Mouse (Mus musculus): ENCODE measurements at regions not wholly inside any gene's neighbourhood (a gene's known extent, or its start where the extent isn't known, plus 50 kb on each side); places are given as distances from the start of the nearest gene placed in this dataset.

DNA sequence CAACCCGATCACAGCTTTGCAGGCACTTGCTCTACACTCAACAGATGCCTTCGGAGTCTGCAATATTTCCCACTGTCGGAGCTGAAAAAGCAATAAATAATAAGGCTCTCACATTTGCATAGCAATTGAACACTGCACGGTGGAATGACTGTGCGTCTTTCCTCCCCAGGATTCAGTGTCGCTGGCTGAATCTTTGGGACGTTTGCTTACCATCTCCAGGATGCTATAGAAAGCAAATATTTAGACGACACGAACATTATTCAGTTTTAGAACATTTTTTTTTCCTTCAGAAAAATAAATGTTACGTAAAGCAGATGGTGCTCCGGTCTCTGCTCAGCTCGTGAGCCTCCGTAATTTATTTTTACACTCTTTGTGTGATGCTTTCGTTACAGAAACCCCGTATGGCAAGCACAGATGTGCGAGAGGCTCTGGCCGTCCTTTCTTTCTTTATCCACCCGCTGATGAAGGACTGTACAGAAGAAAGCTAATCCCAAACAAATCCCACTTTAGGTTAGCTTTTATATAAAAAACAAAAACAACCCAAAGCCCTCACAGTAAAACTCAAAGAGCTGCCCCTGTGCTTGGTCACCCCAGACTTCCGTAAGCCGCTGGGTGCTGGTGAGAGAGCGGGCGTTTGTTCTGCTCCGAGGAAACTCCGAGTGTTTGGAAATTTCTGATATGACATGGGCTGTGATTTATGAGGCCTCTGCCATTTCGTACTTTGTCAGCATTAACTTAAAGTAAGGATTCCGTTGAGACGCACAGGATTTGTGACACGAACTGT is 464.3 kb downstream of the Ajap1 start:
- DNase-seq: no peak

DNA sequence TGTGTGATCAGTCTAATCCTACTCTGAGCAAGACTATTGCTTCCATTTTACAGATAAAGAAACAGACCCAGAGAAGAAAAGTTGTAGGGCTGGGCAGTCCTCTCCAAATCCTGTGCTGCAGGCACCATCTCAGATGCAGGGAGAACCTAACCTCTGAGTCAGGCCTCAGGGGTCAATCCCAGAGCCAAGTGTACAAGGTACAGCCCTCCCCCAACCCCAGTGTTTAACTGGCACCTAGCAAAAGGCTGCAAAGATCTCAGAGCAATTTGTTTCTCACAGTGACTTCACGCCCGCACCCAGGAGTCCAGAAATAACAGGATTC is 464.8 kb downstream of the Ajap1 start:
- DNase-seq: no peak

DNA sequence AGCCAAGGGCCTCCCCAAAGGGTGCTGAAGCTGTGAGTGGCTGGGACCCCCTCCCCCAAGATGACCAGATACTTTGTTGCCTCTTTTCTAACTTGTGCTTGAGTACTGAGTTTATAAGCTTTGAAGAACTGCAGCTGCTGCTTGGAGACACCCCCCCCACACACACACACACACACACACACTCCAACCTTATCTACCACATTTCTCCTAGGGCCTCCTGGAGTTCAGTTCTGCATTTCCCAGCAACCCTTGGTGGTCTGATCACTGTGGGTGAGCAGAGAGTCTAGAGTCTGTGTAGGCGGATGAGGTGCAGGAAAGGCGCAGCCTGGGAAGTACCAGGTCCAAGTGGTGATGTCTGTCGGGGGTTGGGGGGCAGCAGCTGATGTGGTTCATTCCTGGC is 479.3 kb downstream of the Ajap1 start:
- DNase-seq: peak; percentile 6

DNA sequence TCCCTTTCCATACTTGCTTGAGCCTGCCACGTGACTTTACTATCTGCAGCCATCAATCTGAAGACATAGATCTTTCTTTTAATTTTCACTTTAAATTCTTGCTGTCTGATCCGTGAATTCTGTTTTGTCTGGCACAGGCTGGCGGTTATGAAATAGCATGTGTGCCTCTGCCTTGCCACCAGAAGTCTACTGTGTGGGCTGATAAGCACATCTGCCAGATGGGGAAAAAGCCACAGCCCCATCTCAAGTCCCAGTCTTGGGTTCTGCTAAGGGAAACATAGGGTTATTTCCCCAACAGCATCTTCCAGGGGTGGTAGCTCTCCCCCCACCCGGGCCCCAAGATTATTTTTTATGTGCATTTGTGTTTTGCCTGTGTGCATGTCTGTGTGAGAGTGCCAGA is 480.1 kb downstream of the Ajap1 start:
- no peak for DNase-seq

DNA sequence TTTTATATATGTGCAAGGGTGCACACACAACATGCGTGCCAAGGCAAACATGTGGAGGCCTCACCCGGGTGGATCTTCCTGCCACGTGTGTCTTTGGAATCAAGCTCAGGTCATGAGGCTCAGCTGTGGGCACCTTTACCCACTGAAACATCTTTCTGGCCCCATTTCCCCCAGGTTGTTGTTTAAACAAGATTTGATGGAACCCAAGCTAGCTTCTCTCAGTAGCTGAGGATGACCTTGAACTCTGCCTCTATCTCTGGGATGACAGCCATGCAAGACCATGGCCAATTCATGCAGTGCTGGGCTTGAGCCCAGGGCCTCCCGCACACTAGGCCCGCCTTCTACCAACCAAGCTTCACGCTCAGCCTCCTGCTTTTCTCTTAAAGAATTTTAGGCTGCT is 480.9 kb downstream of the Ajap1 start:
- no peak for DNase-seq

DNA sequence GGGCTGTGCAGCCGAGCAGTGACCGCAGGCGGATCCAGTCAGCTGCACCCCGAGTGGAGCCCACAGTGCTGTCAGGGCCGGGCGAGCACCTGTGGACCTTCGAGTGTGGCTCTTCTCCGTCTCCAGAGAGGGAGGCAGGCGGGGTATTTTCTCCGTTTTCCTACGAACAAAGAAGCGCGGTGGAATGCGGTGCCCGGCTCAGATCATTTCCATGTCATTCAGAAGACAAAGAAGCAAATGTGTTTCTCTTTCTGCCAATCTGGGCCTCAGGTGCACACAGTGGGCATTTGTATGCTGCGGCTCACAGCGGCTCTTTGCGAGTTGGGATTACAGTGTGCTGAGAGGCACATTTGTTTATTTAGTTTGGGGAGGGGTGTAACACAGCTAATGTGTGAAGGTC is 483.1 kb downstream of the Ajap1 start:
- no peak for DNase-seq

DNA sequence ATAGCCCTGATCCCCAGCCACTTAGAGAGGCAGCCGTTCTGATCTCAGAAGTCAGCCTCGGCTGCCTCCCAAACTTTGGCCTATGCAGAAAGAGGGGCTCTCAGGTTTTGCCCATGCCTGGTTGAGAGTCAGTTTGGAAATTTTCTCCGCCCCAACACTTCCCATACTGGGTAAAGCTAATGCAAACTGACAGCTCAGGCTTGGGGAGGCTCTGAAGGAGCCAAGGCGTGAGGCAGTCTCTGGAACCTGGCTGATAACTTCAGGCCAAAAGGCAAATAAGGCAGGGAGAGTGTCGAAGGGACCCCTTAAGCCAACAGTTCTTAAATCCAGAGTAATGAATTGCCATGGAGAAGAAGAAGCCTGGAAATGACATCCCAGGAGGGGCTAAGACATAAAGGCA is 485.4 kb downstream of the Ajap1 start:
- DNase-seq: no peak

DNA sequence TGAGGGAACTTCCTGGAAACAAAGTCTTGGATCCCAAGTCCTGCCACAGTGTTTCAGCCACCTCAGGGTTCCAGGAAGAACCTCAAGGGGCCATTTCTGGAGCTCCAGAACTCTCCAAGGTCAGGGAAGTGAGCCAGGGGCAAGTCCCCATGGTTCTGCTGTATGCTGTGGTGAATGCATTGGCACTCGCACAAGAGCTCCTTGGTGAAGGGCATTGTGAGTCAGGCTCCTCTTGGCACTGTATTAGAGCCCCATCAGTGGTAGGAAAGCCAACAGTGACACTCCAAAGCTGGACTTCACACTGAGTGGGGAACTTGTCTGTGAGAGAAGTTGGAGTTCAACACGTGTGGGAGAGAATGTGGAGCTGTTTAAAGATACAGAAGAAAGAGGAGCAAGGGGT is 486.0 kb downstream of the Ajap1 start:
- no peak for DNase-seq

DNA sequence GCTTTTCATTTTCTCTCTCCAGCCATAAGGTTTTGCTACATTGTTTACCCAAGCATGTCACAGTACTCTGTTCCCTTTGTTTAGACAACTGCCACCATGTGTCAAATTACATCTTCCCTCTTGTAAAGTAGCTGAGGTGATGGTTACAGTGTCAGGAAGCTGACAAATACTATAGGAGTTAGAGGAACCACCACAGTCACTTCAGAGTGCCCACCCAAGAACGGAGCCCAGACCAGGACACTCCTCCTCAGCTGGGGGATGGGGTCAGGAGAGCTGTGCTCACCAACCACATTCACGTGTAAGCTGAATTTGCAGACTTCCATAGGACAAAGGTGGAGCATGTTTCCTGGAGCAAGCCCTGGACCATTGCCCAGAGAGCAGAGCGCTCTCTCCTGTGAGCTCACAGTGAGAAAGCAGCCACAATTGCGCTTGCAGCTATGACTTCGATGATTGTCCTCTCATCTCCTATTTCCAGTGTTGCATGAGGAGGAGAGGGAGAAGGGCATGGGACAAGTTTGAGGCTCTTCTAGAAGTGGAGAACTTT is 487.5 kb downstream of the Ajap1 start:
- DNase-seq: no peak

DNA sequence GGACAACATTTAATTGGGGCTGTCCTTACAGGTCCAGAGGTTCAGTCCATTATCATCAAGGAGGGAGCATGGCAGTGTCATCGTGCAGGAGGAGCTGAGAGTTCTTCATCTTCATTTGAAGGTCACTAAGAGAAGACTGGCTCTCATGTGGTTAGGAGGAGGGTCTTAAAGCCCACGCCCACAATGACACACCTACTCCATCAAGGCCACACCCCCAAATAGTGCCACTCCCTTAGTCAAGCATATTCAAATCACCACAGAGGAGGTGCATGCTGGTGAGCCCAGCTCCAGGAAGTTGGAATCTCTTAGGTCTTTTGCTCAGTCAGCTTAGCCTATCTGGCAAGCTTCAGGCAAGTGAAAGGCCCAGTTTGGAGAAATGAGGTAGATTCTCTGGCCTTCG is 488.4 kb downstream of the Ajap1 start:
- DNase-seq: no peak

DNA sequence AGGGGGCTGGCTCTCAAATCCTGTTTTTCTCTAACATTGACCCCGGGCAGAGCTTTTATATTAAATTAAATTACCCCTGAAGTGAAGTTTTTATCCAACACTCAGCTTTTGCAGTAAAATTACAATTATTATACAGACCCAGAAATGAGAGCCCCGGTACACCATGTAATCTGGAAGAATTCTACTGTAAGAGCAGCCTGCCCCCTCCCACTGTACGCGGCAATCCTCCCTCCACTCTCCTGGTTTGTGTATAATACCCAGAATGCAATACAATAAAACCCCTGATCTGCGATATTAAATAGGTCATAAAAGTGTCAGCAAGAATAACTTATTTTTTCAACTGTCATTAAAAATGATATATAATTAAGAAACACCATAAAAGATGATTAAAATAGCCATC is 492.3 kb downstream of the Ajap1 start:
- DNase-seq: no peak

DNA sequence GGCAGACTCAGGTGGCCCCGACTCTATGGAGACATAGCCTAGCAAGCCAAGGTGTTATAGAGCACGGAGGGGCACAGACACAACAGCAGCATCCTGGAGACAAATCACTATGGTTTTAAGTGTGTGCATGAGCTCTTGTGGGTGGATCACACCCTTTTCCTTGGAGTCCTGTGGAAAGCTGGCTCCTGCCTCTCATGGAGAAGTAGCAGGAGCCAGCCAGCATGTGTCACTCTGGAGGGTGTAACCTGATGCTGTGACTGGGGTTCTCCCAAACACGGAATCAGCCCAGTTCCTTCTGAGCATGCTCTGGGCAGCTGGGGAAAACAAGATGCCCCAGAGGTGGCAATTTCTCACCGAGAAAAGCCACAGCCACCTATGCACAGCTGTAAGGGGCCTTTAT is 494.9 kb downstream of the Ajap1 start:
- no peak for DNase-seq

DNA sequence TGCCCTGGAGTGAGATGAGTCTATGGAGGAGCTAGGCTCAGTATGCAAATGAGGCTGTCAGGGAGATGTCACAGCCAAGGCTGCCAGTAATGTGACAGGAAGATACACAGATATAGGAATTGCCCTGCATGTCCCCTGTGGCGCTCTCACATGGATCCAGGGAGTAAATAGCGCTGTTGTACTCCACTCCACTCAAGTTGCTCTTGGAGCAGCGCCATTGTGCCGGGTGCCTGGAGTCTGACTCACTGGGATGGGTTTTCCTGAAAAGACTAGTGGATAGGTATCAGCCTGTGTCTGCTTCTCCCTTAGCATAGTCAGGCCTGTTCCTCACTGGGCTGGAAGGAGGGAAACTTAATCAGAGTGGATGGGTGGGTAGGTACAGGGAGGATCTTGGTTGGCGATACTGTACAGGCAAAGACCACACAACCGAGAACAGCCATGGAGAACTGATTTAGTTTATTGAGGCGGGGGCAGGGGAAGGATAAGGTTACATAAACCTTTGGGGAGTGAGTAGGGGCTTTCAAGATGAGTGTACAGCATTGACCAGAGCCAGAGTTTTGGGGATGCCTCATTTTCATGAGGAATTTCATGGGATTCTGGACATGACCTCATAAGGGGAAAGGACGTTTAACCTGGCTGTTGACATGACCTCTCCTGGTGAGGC is 497.5 kb upstream of the Kcnab2 start:
- DNase-seq: no peak

DNA sequence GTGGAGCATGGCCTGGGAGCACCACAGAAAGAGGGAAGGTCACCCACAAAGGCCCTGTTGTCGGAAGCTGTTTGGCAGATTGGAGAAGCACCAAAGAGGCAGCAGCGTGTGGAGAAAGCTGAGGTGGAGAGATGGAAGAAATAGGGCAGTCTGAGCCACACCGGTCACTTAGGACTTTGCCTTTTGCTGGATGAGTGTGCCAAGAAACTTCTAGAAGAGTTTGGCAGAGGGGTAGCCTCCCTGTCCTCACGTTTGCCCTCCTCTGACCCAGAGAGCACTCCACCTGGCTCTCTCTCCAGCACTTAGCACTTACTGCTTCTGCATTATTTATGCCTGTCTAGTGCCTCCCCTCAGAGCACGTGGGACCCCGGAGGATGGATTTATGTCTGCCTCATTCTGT is 485.3 kb upstream of the Kcnab2 start:
- no peak for DNase-seq

DNA sequence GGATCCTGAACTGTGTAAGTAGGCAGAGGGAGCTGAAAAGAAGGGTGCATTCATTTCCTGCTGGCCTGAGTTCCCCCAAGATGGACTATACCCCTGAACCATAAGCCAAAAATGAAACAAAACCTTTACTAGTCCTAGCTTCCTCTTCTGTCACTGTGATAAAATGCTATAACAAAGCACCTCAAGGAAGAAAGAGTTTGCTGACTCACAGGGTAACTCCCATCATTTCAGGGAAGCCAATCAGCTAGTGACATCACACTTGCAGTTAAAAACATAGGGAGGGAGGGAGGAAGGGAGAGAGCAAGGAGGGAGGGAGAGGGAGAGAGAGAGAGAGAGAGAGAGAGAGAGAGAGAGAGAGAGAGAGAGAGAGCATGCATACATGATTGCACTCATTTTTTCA is 484.5 kb upstream of the Kcnab2 start:
- DNase-seq: no peak

DNA sequence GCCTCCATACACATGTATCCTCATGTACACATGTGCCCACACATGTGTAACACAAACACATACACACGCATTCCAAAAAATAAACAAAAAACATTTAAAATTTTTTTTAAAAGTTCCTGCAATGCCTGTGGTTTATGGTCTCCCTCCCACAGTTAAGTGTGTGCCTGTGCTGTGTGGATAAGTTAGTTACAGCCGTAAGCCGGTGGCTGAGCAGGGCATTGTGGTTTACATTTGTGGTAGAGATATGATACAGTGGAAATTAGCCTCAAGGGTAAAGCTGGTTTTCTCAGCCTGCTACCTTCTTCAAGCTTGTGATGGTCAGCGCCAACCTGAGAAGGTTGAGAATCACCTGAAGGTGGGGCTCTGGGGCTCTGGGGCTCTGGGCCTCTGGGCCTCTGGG is 484.0 kb upstream of the Kcnab2 start:
- no peak for DNase-seq

DNA sequence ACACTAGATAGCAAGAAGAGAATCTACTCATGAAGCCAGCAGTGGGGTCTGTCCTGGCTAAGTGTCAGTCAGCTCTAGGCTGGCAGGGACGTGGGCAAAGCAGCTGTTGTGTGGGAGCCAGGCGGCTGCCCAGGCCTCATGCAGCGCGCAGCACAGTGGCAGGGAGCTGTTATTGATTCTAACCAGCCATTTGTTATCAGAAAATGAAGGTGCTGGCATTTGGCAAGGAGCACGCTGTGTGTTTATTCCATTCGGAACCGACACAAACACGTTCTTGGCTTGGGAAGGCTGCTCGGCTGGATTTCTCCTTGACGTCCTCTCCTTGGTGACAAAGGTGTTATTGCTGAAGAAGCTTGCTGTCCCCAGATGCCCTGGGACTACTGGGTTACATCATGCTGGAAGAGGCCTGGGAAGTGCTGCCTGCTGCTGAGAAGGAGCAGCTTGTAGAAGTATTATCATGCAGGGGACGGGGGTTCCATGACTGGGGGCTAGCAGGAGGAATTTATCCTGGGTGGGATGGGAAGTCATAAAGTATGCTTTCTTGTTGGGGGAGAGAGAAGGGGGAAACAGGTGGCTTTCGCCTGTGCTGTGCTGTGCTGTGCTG is 482.1 kb upstream of the Kcnab2 start:
- DNase-seq: no peak

DNA sequence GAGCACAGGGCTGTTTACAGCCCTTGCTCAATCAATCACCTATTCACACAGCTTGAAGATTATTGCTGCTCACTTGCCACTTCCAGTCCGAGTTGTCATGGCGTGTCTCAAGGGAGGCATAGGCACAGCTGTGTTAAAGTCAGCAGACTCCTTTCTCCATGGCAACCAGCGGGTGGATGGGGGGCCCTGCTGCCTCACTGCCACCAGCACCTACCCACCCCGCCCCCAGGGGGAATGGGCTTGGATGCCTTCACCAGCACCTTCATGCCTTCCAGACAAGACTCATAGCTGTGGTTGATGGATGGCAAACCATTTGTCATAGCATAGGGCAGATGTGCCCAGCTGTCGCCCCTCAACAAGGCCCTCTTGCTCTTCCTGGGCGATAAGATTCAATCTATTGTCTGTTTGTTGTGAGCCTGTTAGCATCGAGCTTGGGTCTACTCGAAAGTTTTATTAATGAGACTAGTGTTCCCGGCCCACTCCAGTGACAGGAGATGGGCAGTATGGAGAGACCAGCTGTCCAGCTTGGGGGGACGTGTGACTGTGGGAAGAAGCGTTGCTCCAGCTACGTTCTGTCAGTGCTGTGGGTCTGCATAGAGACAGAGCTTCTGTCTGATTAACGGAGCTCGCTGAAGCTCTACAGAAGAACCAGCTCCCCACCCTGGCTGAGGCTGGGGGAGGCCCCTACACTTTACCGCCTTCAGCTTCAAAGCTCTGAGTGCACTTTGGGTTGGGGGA is 475.7 kb upstream of the Kcnab2 start:
- no peak for DNase-seq

DNA sequence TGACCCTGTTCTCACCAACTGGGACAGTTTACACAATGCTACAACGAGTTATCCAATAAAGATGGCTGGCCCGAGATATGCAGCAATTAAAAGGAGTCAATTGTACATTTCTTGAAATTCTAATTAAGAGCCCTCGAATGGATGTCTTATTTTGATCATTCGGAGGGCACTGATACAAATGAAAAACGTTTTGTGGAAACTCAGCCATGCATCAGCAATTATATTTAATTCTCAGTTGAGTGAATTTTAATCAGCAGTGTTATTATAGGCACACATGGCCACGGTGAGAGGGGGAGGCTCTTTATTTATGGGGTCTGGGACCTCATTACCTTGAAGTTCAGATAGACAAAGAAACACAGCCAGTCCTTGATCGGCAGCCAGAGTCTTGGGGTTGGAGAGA is 471.3 kb upstream of the Kcnab2 start:
- DNase-seq: no peak

DNA sequence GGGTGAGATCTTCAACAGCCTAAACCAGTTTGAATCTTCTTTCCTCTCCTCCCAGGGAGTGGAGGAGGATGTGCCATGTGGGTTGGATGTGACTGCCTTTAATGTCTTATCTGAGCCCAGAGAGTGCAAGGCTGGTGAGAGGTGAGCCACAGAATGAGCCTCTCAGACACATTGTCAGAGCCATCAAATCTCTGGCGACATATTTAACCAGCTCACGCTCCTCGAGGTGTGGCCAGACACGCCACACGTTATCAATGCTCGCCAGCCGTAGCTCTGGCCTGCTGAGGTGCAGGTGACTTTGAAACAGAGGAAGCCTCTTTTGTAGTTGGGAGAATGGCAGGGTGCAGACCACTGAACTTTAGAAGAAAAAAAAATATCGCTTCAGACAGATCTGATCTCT is 463.5 kb upstream of the Kcnab2 start:
- peak; percentile 28 for DNase-seq

DNA sequence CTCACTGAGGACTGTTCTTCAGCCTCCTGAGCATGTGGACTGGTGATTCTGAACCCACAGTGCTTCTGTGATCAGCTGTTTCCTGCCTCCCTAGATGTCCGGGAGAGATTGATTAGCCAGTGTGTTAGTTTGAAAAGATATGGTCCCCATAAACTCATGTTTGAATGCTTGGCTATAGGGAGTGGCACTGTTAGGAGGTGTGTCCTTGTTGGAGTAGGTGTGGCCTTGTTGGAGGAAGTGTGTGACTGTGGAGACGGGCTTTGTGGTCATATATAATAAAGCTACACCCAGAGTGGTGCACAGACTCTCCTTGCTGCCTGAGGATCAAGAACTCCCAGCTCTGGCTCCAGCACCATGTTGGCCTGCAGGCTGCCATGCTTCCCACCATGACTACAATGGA is 458.9 kb upstream of the Kcnab2 start:
- DNase-seq: no peak

DNA sequence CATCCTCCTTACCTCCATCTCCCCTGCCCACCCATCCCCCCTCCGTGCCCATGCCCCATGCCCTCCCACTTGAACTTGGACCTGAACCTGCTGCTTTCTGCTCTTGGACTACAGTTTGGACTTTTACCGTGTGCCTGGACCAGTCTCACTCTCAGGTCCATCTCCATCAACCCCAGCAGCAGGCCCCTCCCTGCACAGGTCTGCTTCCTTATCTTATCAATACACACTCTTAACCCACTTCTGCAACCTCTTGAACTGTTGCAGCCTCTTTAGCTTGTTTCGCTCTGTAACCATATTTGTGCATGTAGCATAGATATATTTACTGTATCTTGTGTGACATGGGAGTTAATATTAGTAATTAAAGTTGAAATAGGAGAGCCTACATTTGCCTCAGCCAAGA is 457.8 kb upstream of the Kcnab2 start:
- no peak for DNase-seq

DNA sequence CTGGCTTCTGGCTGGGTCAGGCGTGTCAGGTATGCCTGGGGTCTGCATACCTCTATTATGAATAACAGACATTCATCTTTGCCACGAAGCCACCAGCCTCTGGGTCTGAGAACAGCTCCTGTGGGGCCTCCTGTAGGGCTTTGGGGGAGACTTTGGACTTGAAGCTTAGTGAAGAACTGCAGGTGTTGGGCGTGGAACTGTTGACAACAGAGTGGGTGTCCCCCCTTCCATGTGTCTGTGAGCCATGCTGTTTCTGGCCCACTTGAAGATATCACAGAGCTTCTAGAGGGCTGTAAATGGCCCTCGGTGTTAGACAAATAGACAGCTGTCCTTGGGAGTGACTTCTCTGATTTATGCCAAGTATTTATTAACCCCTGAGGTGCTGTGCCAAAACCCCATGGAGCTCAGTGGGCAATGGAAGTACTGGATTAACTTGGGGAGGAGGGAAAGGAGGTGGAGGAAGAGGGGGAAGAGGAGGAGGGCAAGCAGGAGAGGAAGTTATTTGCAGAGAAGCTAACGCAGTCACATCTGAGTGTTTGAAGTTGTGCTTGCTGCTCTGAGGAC is 450.8 kb upstream of the Kcnab2 start:
- DNase-seq: no peak

Measured in liver (tissue).